Mouse (Mus musculus) forebrain, embryonic 14.5 days (tissue): ENCODE data around the gene Shank3. TPM values are rescaled to one million over a fixed set of nuclear protein-coding genes. Genes with fewer than 3 reads are reported as not detected.
A peak's percentile ranks its signal among the peaks of the same experiment; 100 is the strongest.

Experiments used
- ATAC-seq: fragments of 200-750 bp; cut with Nextera tagmentation; 2 replicates; pipeline ENCODE4 v1.8.0; 2017; ENCODE audit warnings: mild to moderate bottlenecking, moderate library complexity
- DNase-seq: peaks from one replicate; pipeline ENCODE4 v3.0.0-alpha.2; 2015; ENCODE audit warnings: low spot score
- H3K27ac ChIP-seq: fragments of 300-500 bp; sonication (generic); 2 replicates; pipeline ENCODE4 v1.5.1; 2014; ENCODE audit warnings: low read depth, mild to moderate bottlenecking, control low read depth, low read length, moderate library complexity
- H3K27me3 ChIP-seq: fragments of 300-500 bp; sonication (generic); replicated peaks from 2 replicates; pipeline ENCODE4 v1.6.1; 2014; ENCODE audit warnings: low read length, control low read depth, mixed read lengths; ENCODE audit not compliant: control insufficient read depth, insufficient read depth
- H3K36me3 ChIP-seq: fragments of 300-500 bp; sonication (generic); 2 replicates; pipeline ENCODE4 v1.6.1; 2014; ENCODE audit warnings: low read length, control low read depth; ENCODE audit not compliant: control insufficient read depth, insufficient read depth
- H3K4me1 ChIP-seq: fragments of 300-500 bp; sonication (generic); 2 replicates; pipeline ENCODE4 v1.6.1; 2014; ENCODE audit warnings: antibody characterized with exemption, low read length, control low read depth; ENCODE audit not compliant: control insufficient read depth, insufficient read depth
- H3K4me2 ChIP-seq: fragments of 300-500 bp; sonication (generic); 2 replicates; pipeline ENCODE4 v1.6.1; 2014; ENCODE audit warnings: mild to moderate bottlenecking, control low read depth, low read length
- H3K4me3 ChIP-seq: fragments of 300-500 bp; sonication (generic); 2 replicates; pipeline ENCODE4 v1.5.1; 2014; ENCODE audit warnings: low read depth, low read length, control low read depth
- H3K9ac ChIP-seq: fragments of 300-500 bp; sonication (generic); 2 replicates; pipeline ENCODE4 v1.6.1; 2014; ENCODE audit warnings: mild to moderate bottlenecking, low read length, control low read depth, moderate library complexity
- H3K9me3 ChIP-seq: fragments of 300-500 bp; sonication (generic); replicated peaks from 2 replicates; pipeline ENCODE4 v1.6.1; 2016; ENCODE audit warnings: low read length, control low read depth, mixed read lengths; ENCODE audit not compliant: control insufficient read depth
- WGBS: fragments of 180-500 bp; shearing (Covaris S2); extraction: QIAGEN DNeasy Blood & Tissue Kit; methylation state at CpG from one replicate; pipeline ENCODE4 v1.1.7; 2014; 5-methylcytosine and 5-hydroxymethylcytosine counted together
- polyA plus RNA-seq: library from polyadenylated mRNA; unstranded; fragments of >200 nt; fragmentation: Nextera tagmentation; extraction: Ambion mirVana; gene quantifications from 2 replicates; pipeline ENCODE4 v1.2.1, GENCODE M21; 2014

Gene Shank3
- polyA plus RNA-seq, 1 experiment from 2014 or later = 4.8 TPM

GRCm38 (mm10) chr15:89551733-89552132, 52.3 kb downstream of the Shank3 start:
- DNase-seq = no peak
- Histone ChIP-seq H3K27me3 (peaks cover 4% of the 10 kb centered on the region; the same call in 1 of the 2 replicates), H3K4me3 (no peak overlapping the region), H3K4me2 (no peak overlapping the region), H3K36me3 (peaks cover 13% of the 10 kb centered on the region; the same call in 1 of the 2 replicates), H3K9ac (no peak overlapping the region), H3K27ac (no peak overlapping the region), H3K4me1 (peaks cover 13% of the 10 kb centered on the region; the same call in 1 of the 2 replicates), H3K9me3 (no peaks in the 10 kb centered on the region)
- no peak for ATAC-seq
- 90% methylated on average over 1 of the region's 1 CpGs for WGBS

- Histone ChIP-seq H3K27ac (no peak overlapping the region), H3K9ac (no peak overlapping the region), H3K4me1 (no peaks in the 10 kb centered on the region), H3K27me3 (peaks cover 29% of the 10 kb centered on the region), H3K4me2 (no peak overlapping the region), H3K36me3 (peaks cover 9% of the 10 kb centered on the region; the same call in 1 of the 2 replicates), H3K9me3 (no peaks in the 10 kb centered on the region), H3K4me3 (no peak overlapping the region)
- 95% methylated on average over 6 of the region's 6 CpGs for WGBS
- DNase-seq = no peak
- ATAC-seq = no peak
Observed at GRCm38 (mm10) chr15:89555591-89555990, 56.2 kb downstream of the Shank3 start.

- Histone ChIP-seq H3K4me2 (peak overlapping the region; percentile 27), H3K9me3 (no peaks in the 10 kb centered on the region), H3K36me3 (peaks cover 9% of the 10 kb centered on the region; the same call in 1 of the 2 replicates), H3K4me3 (0 out of 2 replicates have a peak overlapping the region, but pooled peaks have one; percentile 1), H3K9ac (no peak overlapping the region), H3K4me1 (no peaks in the 10 kb centered on the region), H3K27ac (no peak overlapping the region), H3K27me3 (peaks cover 29% of the 10 kb centered on the region)
- 19% methylated on average over 23 of the region's 23 CpGs for WGBS
- DNase-seq (peak; percentile 56), ATAC-seq (peak; percentile 76)
Observed at GRCm38 (mm10) chr15:89556401-89557178, 57.2 kb downstream of the Shank3 start.

GRCm38 (mm10) chr15:89557179-89557995, 58.0 kb downstream of the Shank3 start:
- Histone ChIP-seq H3K36me3 (peaks cover 6% of the 10 kb centered on the region; the same call in 1 of the 2 replicates), H3K4me2 (peak overlapping the region; percentile 25), H3K27ac (no peak overlapping the region), H3K9ac (no peak overlapping the region), H3K27me3 (peaks cover 29% of the 10 kb centered on the region), H3K4me3 (0 out of 2 replicates have a peak overlapping the region, but pooled peaks have one; percentile 1), H3K9me3 (no peaks in the 10 kb centered on the region), H3K4me1 (no peaks in the 10 kb centered on the region)
- DNase-seq (no peak), ATAC-seq (no peak)
- WGBS = 13% methylated on average over 40 of the region's 40 CpGs

- Histone ChIP-seq H3K27me3 (peaks cover 29% of the 10 kb centered on the region), H3K27ac (no peak overlapping the region), H3K9me3 (no peaks in the 10 kb centered on the region), H3K4me3 (no peak overlapping the region), H3K9ac (no peak overlapping the region), H3K4me1 (no peaks in the 10 kb centered on the region), H3K36me3 (peaks cover 3% of the 10 kb centered on the region; the same call in 1 of the 2 replicates), H3K4me2 (peak overlapping the region; percentile 25)
- 1% methylated on average over 34 of the region's 34 CpGs for WGBS
- ATAC-seq (no peak), DNase-seq (no peak)
Observed at GRCm38 (mm10) chr15:89557996-89558390, 58.6 kb downstream of the Shank3 start.

GRCm38 (mm10) chr15:89559202-89559731, 59.8 kb downstream of the Shank3 start:
- Histone ChIP-seq H3K36me3 (peaks cover 3% of the 10 kb centered on the region; the same call in 1 of the 2 replicates), H3K9me3 (no peaks in the 10 kb centered on the region), H3K27me3 (peaks cover 29% of the 10 kb centered on the region), H3K4me3 (no peak overlapping the region), H3K9ac (no peak overlapping the region), H3K4me2 (no peak overlapping the region), H3K27ac (no peak overlapping the region), H3K4me1 (no peaks in the 10 kb centered on the region)
- DNase-seq = no peak
- ATAC-seq = no peak
- 32% methylated on average over 10 of the region's 10 CpGs for WGBS

- ATAC-seq (no peak), DNase-seq (no peak)
- H3K4me1 ChIP-seq = no peaks in the 10 kb centered on the region
- H3K27me3 ChIP-seq = no peaks in the 10 kb centered on the region
- WGBS = 96% methylated on average over 6 of the region's 6 CpGs
- H3K36me3 ChIP-seq = no peaks in the 10 kb centered on the region
- H3K9ac ChIP-seq = no peak within 1 kb of the TSS
- H3K4me2 ChIP-seq = no peak within 1 kb of the TSS
- no peaks in the 10 kb centered on the region for H3K9me3 ChIP-seq
- no peak within 1 kb of the TSS for H3K4me3 ChIP-seq
- H3K27ac ChIP-seq = no peak within 1 kb of the TSS
Observed at GRCm38 (mm10) chr15:89568114-89568513, 68.7 kb downstream of the Shank3 start, which contains the start of gene Acr. TSS of gene Acr (plus strand) at chr15:89568326.

- Histone ChIP-seq H3K9ac (no peak overlapping the region), H3K27me3 (no peaks in the 10 kb centered on the region), H3K4me1 (no peaks in the 10 kb centered on the region), H3K4me3 (no peak overlapping the region), H3K36me3 (no peaks in the 10 kb centered on the region), H3K4me2 (no peak overlapping the region), H3K9me3 (no peaks in the 10 kb centered on the region), H3K27ac (no peak overlapping the region)
- DNase-seq (no peak), ATAC-seq (no peak)
- WGBS = 83% methylated on average over 8 of the region's 8 CpGs
Observed at GRCm38 (mm10) chr15:89572147-89572546, 72.7 kb downstream of the Shank3 start.
